Comparison of ENCODE assay signal across 18 mouse cellular contexts in genomic region chr1:130789512-130790451, GRCm38 (mm10). TPM values are rescaled to one million over a fixed set of nuclear protein-coding genes. Genes with fewer than 3 reads are reported as not detected.
A peak's percentile ranks its signal among the peaks of the same experiment; 100 is the strongest.
DNase-seq lines count a peak whose midpoint lies in the region; ATAC-seq and TF ChIP-seq lines count a peak whose summit lies in the region.
"Had no signal": no experiment of that assay in that cellular context is flagged by ENCODE, and none has a peak within 500 bp of the region (broad histone marks: within the 10 kb centered on the region; RNA-seq: fewer than 3 reads in every experiment).

No protein-coding gene starts in this region.

- ATAC-seq in hindbrain, embryonic 11.5 days (ENCODE audit: low FRiP score), result peak; percentile 47
- ATAC-seq in hindbrain, embryonic 12.5 days (ENCODE audit: low FRiP score), result peak; percentile 64
- peak; percentile 68 for ATAC-seq in midbrain, embryonic 12.5 days (ENCODE audit: low FRiP score, low read depth)
- ATAC-seq: Patski had no signal

- no peaks in the 10 kb centered on the region for H3K79me2 ChIP-seq in CH12.LX (replicated peaks; ENCODE audit: control insufficient read depth, extremely low read depth, insufficient read depth, poor library complexity, severe bottlenecking)

- dilution Hi-C loops in CH12.LX (cut with MboI; ENCODE audit: extremely low pct_ligation_motif_present, extremely low pct_unique_long_range_greater_than_20kb, low sequenced_read_pairs), result no loop called here

- peak; percentile 76 for TF ChIP-seq EP300 in CH12.LX (IDR thresholded peaks at IDR 0.05; ENCODE audit: low read length)

- no peak for TF ChIP-seq RAD21 in CH12.LX (IDR thresholded peaks at IDR 0.05; ENCODE audit: low read depth, low read length)

- H3K9ac ChIP-seq in hindbrain, embryonic 11.5 days (ENCODE audit: low read depth, low read length), result no peak overlapping the region
- H3K9ac ChIP-seq in CH12.LX (ENCODE audit: insufficient read depth, low read depth), result no peak overlapping the region
- no peak overlapping the region for H3K9ac ChIP-seq in hindbrain, embryonic 12.5 days
- no peak overlapping the region for H3K9ac ChIP-seq in midbrain, embryonic 12.5 days (replicated peaks)
- H3K9ac ChIP-seq: embryonic facial prominence, embryonic 15.5 days; heart, embryonic 15.5 days had no signal

- peak; percentile 13 for DNase-seq in hindbrain, embryonic 11.5 days (ENCODE audit: low spot score)
- DNase-seq in hindbrain, embryonic 10.5 days (ENCODE audit: low spot score), result no peak
- peak; percentile 71 for DNase-seq in CH12.LX (ENCODE audit: extremely low read depth)
- no peak for DNase-seq in yolk sac, embryonic 10.5 days (ENCODE audit: low spot score)
- no peak for DNase-seq in thymus, adult 2 months
- DNase-seq in gastrocnemius, postnatal 25 days, result no peak
- DNase-seq: adrenal gland, adult 2 months; cerebellum, postnatal 36 days; kidney, adult 11 months had no signal

- no peak for TF ChIP-seq POLR2A in CH12.LX (IDR thresholded peaks at IDR 0.05; ENCODE audit: low read depth, low read length)
- no peak for TF ChIP-seq POLR2A in thymus, adult 2 months (IDR thresholded peaks at IDR 0.05; ENCODE audit: control insufficient read depth, extremely low read depth, insufficient read depth, low read length, poor library complexity)

- H3K4me3 ChIP-seq in hindbrain, embryonic 11.5 days (ENCODE audit: low read depth, low read length), result no peak overlapping the region
- H3K4me3 ChIP-seq in hindbrain, embryonic 10.5 days, result no peak overlapping the region
- peak overlapping the region in 1 of 3 experiments; percentile 44 for H3K4me3 ChIP-seq in CH12.LX (replicated peaks in 1 of 3; ENCODE audit: low read depth in 2 of 3, low read length in 2 of 3, poor library complexity in 1 of 3)
- no peak overlapping the region for H3K4me3 ChIP-seq in hindbrain, embryonic 12.5 days
- H3K4me3 ChIP-seq in midbrain, embryonic 12.5 days, result no peak overlapping the region
- no peak overlapping the region for H3K4me3 ChIP-seq in thymus, adult 2 months (ENCODE audit: control insufficient read depth, insufficient read depth, low read length)
- H3K4me3 ChIP-seq: embryonic facial prominence, embryonic 15.5 days; heart, embryonic 15.5 days; myocyte had no signal

- H3K4me1 ChIP-seq in hindbrain, embryonic 11.5 days (replicated peaks; ENCODE audit: control insufficient read depth, insufficient read depth, low read length), result no peaks in the 10 kb centered on the region
- peaks cover 13% of the 10 kb centered on the region for H3K4me1 ChIP-seq in hindbrain, embryonic 10.5 days (replicated peaks)
- peaks cover 12% of the 10 kb centered on the region in 2 experiments for H3K4me1 ChIP-seq in CH12.LX (ENCODE audit: control insufficient read depth in 1 of 2, insufficient read depth in 2 of 2)
- peaks cover 6% of the 10 kb centered on the region for H3K4me1 ChIP-seq in hindbrain, embryonic 12.5 days
- H3K4me1 ChIP-seq in midbrain, embryonic 12.5 days, result peaks cover 7% of the 10 kb centered on the region
- H3K4me1 ChIP-seq in thymus, adult 2 months (replicated peaks; ENCODE audit: control insufficient read depth, insufficient read depth, low read length), result no peaks in the 10 kb centered on the region
- H3K4me1 ChIP-seq: embryonic facial prominence, embryonic 15.5 days; heart, embryonic 15.5 days had no signal

- 52% methylated on average over 3 of the region's 3 CpGs for WGBS in hindbrain, embryonic 11.5 days
- WGBS in hindbrain, embryonic 10.5 days, result 58% methylated on average over 3 of the region's 3 CpGs
- 59% methylated on average over 3 of the region's 3 CpGs for WGBS in hindbrain, embryonic 12.5 days
- WGBS in midbrain, embryonic 12.5 days, result 52% methylated on average over 3 of the region's 3 CpGs
- WGBS in thymus, adult 2 months, result 87% methylated on average over 3 of the region's 3 CpGs

- H3K9me3 ChIP-seq in hindbrain, embryonic 11.5 days (ENCODE audit: control insufficient read depth, low read length), result no peaks in the 10 kb centered on the region
- peaks cover 6% of the 10 kb centered on the region; the same call in 1 of the 2 replicates for H3K9me3 ChIP-seq in hindbrain, embryonic 10.5 days
- H3K9me3 ChIP-seq in CH12.LX (replicated peaks; ENCODE audit: low read length), result peaks cover 4% of the 10 kb centered on the region
- no peaks in the 10 kb centered on the region; the same call in 1 of the 2 replicates for H3K9me3 ChIP-seq in hindbrain, embryonic 12.5 days (replicated peaks)
- peaks cover 8% of the 10 kb centered on the region for H3K9me3 ChIP-seq in midbrain, embryonic 12.5 days
- H3K9me3 ChIP-seq: embryonic facial prominence, embryonic 15.5 days; heart, embryonic 15.5 days had no signal

- H3K4me2 ChIP-seq in hindbrain, embryonic 11.5 days (replicated peaks; ENCODE audit: low read depth, low read length), result no peak overlapping the region
- H3K4me2 ChIP-seq in CH12.LX (ENCODE audit: insufficient read depth, low read depth, poor library complexity, severe bottlenecking), result no peak overlapping the region
- H3K4me2 ChIP-seq in hindbrain, embryonic 12.5 days (replicated peaks), result no peak overlapping the region
- H3K4me2 ChIP-seq in midbrain, embryonic 12.5 days (replicated peaks), result no peak overlapping the region
- H3K4me2 ChIP-seq: embryonic facial prominence, embryonic 15.5 days; heart, embryonic 15.5 days had no signal

- H3K36me3 ChIP-seq in hindbrain, embryonic 11.5 days (ENCODE audit: control insufficient read depth, insufficient read depth, low read length), result no peaks in the 10 kb centered on the region
- no peaks in the 10 kb centered on the region for H3K36me3 ChIP-seq in hindbrain, embryonic 10.5 days
- no peaks in the 10 kb centered on the region for H3K36me3 ChIP-seq in CH12.LX (replicated peaks in 1 of 2; ENCODE audit: control insufficient read depth in 1 of 2, insufficient read depth in 1 of 2, low read length in 1 of 2)
- no peaks in the 10 kb centered on the region for H3K36me3 ChIP-seq in hindbrain, embryonic 12.5 days
- no peaks in the 10 kb centered on the region for H3K36me3 ChIP-seq in midbrain, embryonic 12.5 days
- no peaks in the 10 kb centered on the region for H3K36me3 ChIP-seq in thymus, adult 2 months (ENCODE audit: control insufficient read depth, insufficient read depth, low read length)
- H3K36me3 ChIP-seq: embryonic facial prominence, embryonic 15.5 days; heart, embryonic 15.5 days had no signal

- TF ChIP-seq CTCF in CH12.LX (conservative IDR thresholded peaks at IDR 0.05 in 1 of 2, IDR thresholded peaks at IDR 0.05 in 1 of 2; ENCODE audit: low read depth in 2 of 2, low read length in 2 of 2), result no peak
- no peak for TF ChIP-seq CTCF in thymus, adult 2 months (IDR thresholded peaks at IDR 0.05; ENCODE audit: borderline replicate concordance, control insufficient read depth, extremely low read depth, insufficient read depth, low read length, poor library complexity)

- in situ Hi-C loops in CH12.LX (cut with MboI; ENCODE audit: low pct_ligation_motif_present, low pct_unique_long_range_greater_than_20kb, low sequenced_read_pairs), result loop anchor here (5.0 to 10.0 kb wide), 3 partner anchors 195 to 263 kb away; no protein-coding TSS in a partner anchor

- H3K27me3 ChIP-seq in hindbrain, embryonic 11.5 days (ENCODE audit: control insufficient read depth, insufficient read depth, low read length), result no peaks in the 10 kb centered on the region
- H3K27me3 ChIP-seq in hindbrain, embryonic 10.5 days (ENCODE audit: insufficient read depth, poor library complexity, severe bottlenecking), result no peaks in the 10 kb centered on the region
- H3K27me3 ChIP-seq in CH12.LX (replicated peaks), result no peaks in the 10 kb centered on the region
- H3K27me3 ChIP-seq in hindbrain, embryonic 12.5 days, result no peaks in the 10 kb centered on the region
- no peaks in the 10 kb centered on the region for H3K27me3 ChIP-seq in midbrain, embryonic 12.5 days
- H3K27me3 ChIP-seq in thymus, adult 2 months (ENCODE audit: control insufficient read depth, insufficient read depth, low read length), result no peaks in the 10 kb centered on the region
- H3K27me3 ChIP-seq: embryonic facial prominence, embryonic 15.5 days; heart, embryonic 15.5 days had no signal

- H3K27ac ChIP-seq in hindbrain, embryonic 11.5 days (ENCODE audit: low read depth, low read length), result no peak overlapping the region
- no peak overlapping the region for H3K27ac ChIP-seq in hindbrain, embryonic 10.5 days
- H3K27ac ChIP-seq in CH12.LX (ENCODE audit: insufficient read depth, low read depth), result no peak overlapping the region
- no peak overlapping the region for H3K27ac ChIP-seq in hindbrain, embryonic 12.5 days
- no peak overlapping the region for H3K27ac ChIP-seq in midbrain, embryonic 12.5 days (replicated peaks)
- H3K27ac ChIP-seq in thymus, adult 2 months (ENCODE audit: control insufficient read depth, insufficient read depth, low read length), result no peak overlapping the region
- H3K27ac ChIP-seq: embryonic facial prominence, embryonic 15.5 days; heart, embryonic 15.5 days had no signal

RNA-seq across cellular contexts. Expression of gene Fcamr, which starts 10.9 kb away (rescaled TPM):
- polyA plus RNA-seq in hindbrain, embryonic 11.5 days (2014; fragmentation: Nextera tagmentation; extraction: Ambion mirVana), result 0.14 TPM in 1 of 2 replicates, not detected in the other
- polyA plus RNA-seq in hindbrain, embryonic 10.5 days (2016; fragmentation: Nextera tagmentation; extraction: Ambion mirVana), result not detected in 2 replicates
- total RNA-seq in CH12.LX (2012; rRNA removed) (0.08 and 0.17 TPM in 2 replicates), CH12.LX (2014; rRNA removed) (not detected in 2 replicates)
- 0.74 and 1.7 TPM in 2 replicates for polyA plus RNA-seq in CH12.LX (2012; ENCODE audit: insufficient read length, low read depth)
- polyA plus RNA-seq in hindbrain, embryonic 12.5 days (2016; fragmentation: Nextera tagmentation; extraction: Ambion mirVana), result not detected in 2 replicates
- polyA plus RNA-seq in midbrain, embryonic 12.5 days (2016; fragmentation: Nextera tagmentation; extraction: Ambion mirVana), result not detected in 2 replicates
- polyA plus RNA-seq in thymus, adult 2 months (2012; rRNA removed), result 0.11 and 0.28 TPM in 2 replicates
- total RNA-seq in gastrocnemius, postnatal 25 days (2021), result not detected
- total RNA-seq: gastrocnemius, adult 18-20 months; left cerebral cortex, postnatal 25 days had no signal
- polyA plus RNA-seq: adrenal gland, adult 2 months; lung, embryonic 16.5 days; myocyte had no signal

RNA-seq across cellular contexts. Expression of gene Pigr, which starts 36.7 kb away (rescaled TPM):
- not detected in 2 replicates for polyA plus RNA-seq in hindbrain, embryonic 11.5 days (2014; fragmentation: Nextera tagmentation; extraction: Ambion mirVana)
- not detected in 2 replicates for polyA plus RNA-seq in hindbrain, embryonic 10.5 days (2016; fragmentation: Nextera tagmentation; extraction: Ambion mirVana)
- 0.04 TPM in 1 of 2 replicates, not detected in the other for total RNA-seq in CH12.LX (2012; rRNA removed)
- total RNA-seq in CH12.LX (2014; rRNA removed), result not detected in 2 replicates
- polyA plus RNA-seq in CH12.LX (2012; ENCODE audit: insufficient read length, low read depth), result 0.19 and 0.21 TPM in 2 replicates
- not detected in 2 replicates for polyA plus RNA-seq in hindbrain, embryonic 12.5 days (2016; fragmentation: Nextera tagmentation; extraction: Ambion mirVana)
- not detected in 2 replicates for polyA plus RNA-seq in midbrain, embryonic 12.5 days (2016; fragmentation: Nextera tagmentation; extraction: Ambion mirVana)
- polyA plus RNA-seq in thymus, adult 2 months (2012; rRNA removed), result 3.0 and 4.3 TPM in 2 replicates
- not detected for total RNA-seq in gastrocnemius, postnatal 25 days (2021)
- total RNA-seq: left cerebral cortex, postnatal 25 days had no signal
- polyA plus RNA-seq: heart, embryonic 15.5 days; Patski had no signal

RNA-seq across cellular contexts. Expression of gene AA986860, which starts 58.0 kb away (rescaled TPM):
- 0.46 and 0.79 TPM in 2 replicates for polyA plus RNA-seq in hindbrain, embryonic 11.5 days (2014; fragmentation: Nextera tagmentation; extraction: Ambion mirVana)
- 0.51 and 0.73 TPM in 2 replicates for polyA plus RNA-seq in hindbrain, embryonic 10.5 days (2016; fragmentation: Nextera tagmentation; extraction: Ambion mirVana)
- total RNA-seq in CH12.LX (2012; rRNA removed) (0.08 and 0.25 TPM in 2 replicates), CH12.LX (2014; rRNA removed) (0.28 and 0.34 TPM in 2 replicates)
- 0.34 and 0.61 TPM in 2 replicates for polyA plus RNA-seq in CH12.LX (2012; ENCODE audit: insufficient read length, low read depth)
- 1.2 and 1.3 TPM in 2 replicates for polyA plus RNA-seq in hindbrain, embryonic 12.5 days (2016; fragmentation: Nextera tagmentation; extraction: Ambion mirVana)
- 0.54 and 0.56 TPM in 2 replicates for polyA plus RNA-seq in midbrain, embryonic 12.5 days (2016; fragmentation: Nextera tagmentation; extraction: Ambion mirVana)
- polyA plus RNA-seq in thymus, adult 2 months (2012; rRNA removed), result 0.54 and 1.1 TPM in 2 replicates
- total RNA-seq in gastrocnemius, postnatal 25 days (2021), result under 1 TPM; 0.31 to 0.38 TPM

Comparison
In these comparisons a context has a peak if more than half of its experiments do, and no peak if none do; other contexts are left out.
1. DNase-seq: peak in hindbrain, embryonic 11.5 days (single experiment) and CH12.LX (single experiment); none in hindbrain, embryonic 10.5 days (single experiment), yolk sac, embryonic 10.5 days (single experiment), thymus, adult 2 months (single experiment) and gastrocnemius, postnatal 25 days (single experiment).
2. Peak in every context shown above with its lines, with median percentiles within 50 percentile points of each other: ATAC-seq.